Mouse (Mus musculus) hindbrain, embryonic 11.5 days (tissue): ENCODE results near the gene Spast. TPM values are rescaled to one million over a fixed set of nuclear protein-coding genes. Genes with fewer than 3 reads are reported as not detected.

Source experiments
- ATAC-seq: fragments of 200-750 bp; cut with Nextera tagmentation; 2 replicates; pipeline ENCODE4 v1.8.0; 2017; ENCODE audit warnings: mild to moderate bottlenecking, moderate TSS enrichment, moderate library complexity; ENCODE audit not compliant: low FRiP score
- DNase-seq: peaks from one replicate; pipeline ENCODE4 v3.0.0-alpha.2; 2015; ENCODE audit warnings: low spot score
- H3K27ac ChIP-seq: fragments of 300-500 bp; sonication (generic); 2 replicates; pipeline ENCODE4 v1.5.1; 2014; ENCODE audit warnings: mild to moderate bottlenecking, low read depth, low read length
- H3K27me3 ChIP-seq: fragments of 300-500 bp; sonication (generic); 2 replicates; pipeline ENCODE4 v1.6.1; 2014; ENCODE audit warnings: mild to moderate bottlenecking, low read length, moderate library complexity, mixed read lengths; ENCODE audit not compliant: control insufficient read depth, insufficient read depth
- H3K36me3 ChIP-seq: fragments of 300-500 bp; sonication (generic); 2 replicates; pipeline ENCODE4 v1.6.1; 2014; ENCODE audit warnings: mild to moderate bottlenecking, low read length, moderate library complexity, mixed read lengths; ENCODE audit not compliant: control insufficient read depth, insufficient read depth
- H3K4me1 ChIP-seq: fragments of 300-500 bp; sonication (generic); replicated peaks from 2 replicates; pipeline ENCODE4 v1.6.1; 2014; ENCODE audit warnings: low read length, mixed read lengths; ENCODE audit not compliant: control insufficient read depth, insufficient read depth
- H3K4me2 ChIP-seq: fragments of 300-500 bp; sonication (generic); replicated peaks from 2 replicates; pipeline ENCODE4 v1.6.1; 2014; ENCODE audit warnings: mild to moderate bottlenecking, low read depth, low read length
- H3K4me3 ChIP-seq: fragments of 300-500 bp; sonication (generic); 2 replicates; pipeline ENCODE4 v1.5.1; 2014; ENCODE audit warnings: low read depth, low read length
- H3K9ac ChIP-seq: fragments of 300-500 bp; sonication (generic); 2 replicates; pipeline ENCODE4 v1.6.1; 2014; ENCODE audit warnings: low read depth, low read length
- H3K9me3 ChIP-seq: fragments of 300-500 bp; sonication (generic); 2 replicates; pipeline ENCODE4 v1.6.1; 2016; ENCODE audit warnings: low read length; ENCODE audit not compliant: control insufficient read depth
- WGBS: fragments of 180-500 bp; shearing (Covaris S2); extraction: QIAGEN DNeasy Blood & Tissue Kit; methylation state at CpG from one replicate; pipeline ENCODE4 v1.1.7; 2014; 5-methylcytosine and 5-hydroxymethylcytosine counted together
- polyA plus RNA-seq: library from polyadenylated mRNA; unstranded; fragments of >200 nt; fragmentation: Nextera tagmentation; extraction: Ambion mirVana; gene quantifications from 2 replicates; pipeline ENCODE4 v1.2.1, GENCODE M21; 2014

Gene Spast
- 44.5 and 49.4 TPM in 2 replicates for polyA plus RNA-seq

DNA sequence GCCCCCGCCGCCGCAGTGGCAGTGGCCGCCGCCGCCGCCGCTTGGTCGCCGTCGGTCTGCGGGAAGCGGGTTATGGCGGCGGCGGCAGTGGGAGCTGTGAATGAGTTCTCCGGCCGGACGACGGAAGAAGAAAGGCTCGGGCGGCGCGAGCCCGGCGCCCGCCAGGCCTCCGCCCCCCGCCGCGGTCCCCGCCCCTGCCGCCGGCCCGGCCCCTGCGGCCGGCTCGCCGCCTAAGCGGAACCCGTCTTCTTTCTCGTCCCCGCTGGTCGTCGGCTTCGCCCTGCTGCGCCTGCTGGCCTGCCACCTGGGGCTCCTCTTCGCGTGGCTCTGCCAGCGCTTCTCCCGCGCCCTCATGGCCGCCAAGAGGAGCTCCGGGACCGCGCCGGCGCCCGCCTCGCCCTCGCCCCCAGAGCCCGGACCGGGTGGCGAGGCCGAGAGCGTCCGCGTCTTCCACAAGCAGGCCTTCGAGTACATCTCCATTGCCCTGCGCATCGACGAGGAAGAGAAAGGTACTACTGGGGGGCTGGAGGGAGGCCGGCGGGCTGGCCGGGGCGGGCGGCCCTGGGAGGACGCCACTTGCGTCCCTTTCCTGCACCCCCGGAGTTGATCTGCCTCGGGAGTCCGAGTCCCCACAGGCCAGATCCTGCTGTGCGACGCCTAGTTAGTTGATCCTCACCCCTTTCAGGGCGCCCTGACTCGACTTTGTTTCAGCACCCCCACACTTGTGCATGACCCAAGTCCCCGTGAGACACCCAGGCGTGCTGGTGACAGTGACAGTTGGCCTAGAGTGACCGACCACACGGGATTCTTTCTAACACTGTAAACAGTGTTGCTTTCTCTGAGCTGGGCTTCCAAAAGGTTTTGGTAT is at the start of gene Spast:
Gene Spast, plus strand, starts transcription at position 51 of the 868 bp plus-strand sequence.
- no peaks in the 10 kb centered on the region for H3K36me3 ChIP-seq
- no peaks in the 10 kb centered on the region for H3K9me3 ChIP-seq
- H3K27ac ChIP-seq, result peak within 1 kb of the TSS; percentile 98
- DNase-seq, result peak; percentile 80
- H3K4me2 ChIP-seq, result peak within 1 kb of the TSS; percentile 64
- no peaks in the 10 kb centered on the region for H3K27me3 ChIP-seq
- H3K4me3 ChIP-seq, result peak within 1 kb of the TSS; percentile 89
- WGBS, result 0% methylated on average over 29 of the region's 90 CpGs
- peak; percentile 85 for ATAC-seq
- peak within 1 kb of the TSS; percentile 98 for H3K9ac ChIP-seq
- peaks cover 2% of the 10 kb centered on the region; the same call in 1 of the 2 replicates for H3K4me1 ChIP-seq

- no peaks in the 10 kb centered on the region for H3K4me1 ChIP-seq
- no peak overlapping the region for H3K27ac ChIP-seq
- H3K4me3 ChIP-seq, result no peak overlapping the region
- H3K9ac ChIP-seq, result no peak overlapping the region
- H3K36me3 ChIP-seq, result no peaks in the 10 kb centered on the region
- WGBS, result 73% methylated on average over 3 of the region's 3 CpGs
- no peaks in the 10 kb centered on the region for H3K9me3 ChIP-seq
- DNase-seq (no peak), ATAC-seq (no peak)
- no peak overlapping the region for H3K4me2 ChIP-seq
- H3K27me3 ChIP-seq, result no peaks in the 10 kb centered on the region
Observed at GRCm38 (mm10) chr17:74290198-74290597, 48.6 kb upstream of the Spast start.

- no peaks in the 10 kb centered on the region for H3K9me3 ChIP-seq
- no peak overlapping the region for H3K9ac ChIP-seq
- ATAC-seq (no peak), DNase-seq (no peak)
- H3K36me3 ChIP-seq, result no peaks in the 10 kb centered on the region
- no peak overlapping the region; the same call in 1 of the 2 replicates for H3K27ac ChIP-seq
- H3K4me2 ChIP-seq, result no peak overlapping the region
- no peaks in the 10 kb centered on the region for H3K27me3 ChIP-seq
- H3K4me1 ChIP-seq, result no peaks in the 10 kb centered on the region
- H3K4me3 ChIP-seq, result no peak overlapping the region
Observed at GRCm38 (mm10) chr17:74290869-74291268, 47.9 kb upstream of the Spast start.

- H3K27ac ChIP-seq, result no peak overlapping the region
- DNase-seq, result no peak
- no peak overlapping the region for H3K4me3 ChIP-seq
- H3K4me2 ChIP-seq, result no peak overlapping the region
- no peaks in the 10 kb centered on the region for H3K27me3 ChIP-seq
- H3K36me3 ChIP-seq, result no peaks in the 10 kb centered on the region
- no peak for ATAC-seq
- H3K9ac ChIP-seq, result no peak overlapping the region
- WGBS, result 90% methylated on average over 4 of the region's 4 CpGs
- no peaks in the 10 kb centered on the region for H3K9me3 ChIP-seq
- no peaks in the 10 kb centered on the region for H3K4me1 ChIP-seq
Observed at GRCm38 (mm10) chr17:74291640-74292361, 47.0 kb upstream of the Spast start.

DNA sequence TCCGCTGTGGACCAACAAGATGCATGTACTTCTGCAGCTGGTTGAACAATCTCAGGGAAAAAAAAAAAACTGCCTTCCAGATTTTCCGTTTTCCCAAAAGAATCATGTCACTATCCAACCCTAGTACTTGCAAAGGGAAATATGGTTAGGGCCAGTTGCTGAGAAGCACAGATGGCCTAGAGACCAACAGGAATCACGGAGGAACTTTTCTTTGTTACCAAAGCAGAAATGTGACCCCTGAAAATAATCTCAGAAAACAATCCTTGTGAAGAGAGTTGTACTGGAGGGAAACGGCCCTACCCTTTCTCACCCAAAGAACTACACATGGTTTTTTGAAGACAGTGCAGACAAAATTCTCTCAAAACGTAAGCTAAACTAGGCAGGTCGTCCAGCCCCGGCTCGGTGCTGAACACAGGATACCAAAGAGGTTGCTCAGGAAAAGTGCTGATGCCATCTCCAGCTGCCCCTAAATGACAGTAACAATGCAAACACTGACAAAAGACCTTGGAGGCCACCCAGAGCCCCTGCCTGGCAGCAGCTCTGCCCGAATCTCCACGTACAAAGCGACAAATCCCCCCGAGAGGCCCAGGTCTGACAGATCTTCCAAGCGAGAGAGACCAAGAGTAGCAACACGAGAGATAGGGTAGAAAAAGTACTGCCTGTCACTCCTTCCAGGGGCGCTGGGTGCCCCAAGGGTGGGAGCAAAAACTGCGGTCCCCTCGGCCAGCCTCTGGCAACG is 44.9 kb upstream of the Spast start:
- H3K9me3 ChIP-seq, result no peaks in the 10 kb centered on the region
- H3K4me2 ChIP-seq, result peak overlapping the region; percentile 69
- peak; percentile 0; the same call in 1 of the 2 replicates for ATAC-seq
- H3K4me1 ChIP-seq, result no peaks in the 10 kb centered on the region
- H3K36me3 ChIP-seq, result no peaks in the 10 kb centered on the region
- DNase-seq, result peak; percentile 64
- no peaks in the 10 kb centered on the region for H3K27me3 ChIP-seq
- 2% methylated on average over 18 of the region's 18 CpGs for WGBS
- H3K27ac ChIP-seq, result peak overlapping the region; percentile 96
- H3K9ac ChIP-seq, result peak overlapping the region; percentile 94
- H3K4me3 ChIP-seq, result peak overlapping the region; percentile 70

DNA sequence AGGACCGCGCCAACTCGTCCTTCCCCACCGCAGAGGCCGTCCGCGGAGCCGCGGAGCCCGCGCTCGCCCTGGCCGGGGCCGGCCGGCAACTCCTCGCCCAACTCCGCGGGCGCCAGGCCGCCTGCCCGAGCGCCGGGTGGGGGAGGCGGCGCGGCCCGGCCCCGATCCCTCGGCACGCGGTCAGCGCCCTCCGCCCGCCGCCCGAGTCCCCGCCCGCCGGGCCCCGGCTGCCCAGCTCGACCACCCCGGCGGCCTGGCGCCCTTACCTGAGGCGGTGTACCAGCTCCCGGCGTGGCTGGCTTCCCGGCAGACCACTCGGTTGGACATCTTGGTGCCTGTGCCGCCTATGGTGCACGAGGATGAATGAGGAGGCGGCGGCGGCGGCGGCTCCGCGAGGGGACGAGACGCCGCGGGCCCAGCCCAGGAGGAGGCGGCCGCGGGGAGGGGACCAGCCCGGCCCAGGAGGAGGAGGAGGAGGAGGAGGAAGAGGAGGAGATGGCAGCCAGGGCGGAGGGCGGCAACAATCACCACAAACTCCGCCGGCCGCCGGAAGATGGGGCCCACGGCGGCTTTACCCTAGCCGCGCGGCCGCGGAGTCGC is 44.3 kb upstream of the Spast start:
- Histone ChIP-seq H3K9ac (peak overlapping the region; percentile 94), H3K27ac (peak overlapping the region; percentile 96), H3K4me1 (no peaks in the 10 kb centered on the region), H3K27me3 (no peaks in the 10 kb centered on the region), H3K4me3 (peak overlapping the region; percentile 70), H3K9me3 (no peaks in the 10 kb centered on the region), H3K36me3 (no peaks in the 10 kb centered on the region), H3K4me2 (peak overlapping the region; percentile 69)
- peak; percentile 85 for ATAC-seq
- DNase-seq, result peak; percentile 80
- 0% methylated on average over 22 of the region's 80 CpGs for WGBS

DNA sequence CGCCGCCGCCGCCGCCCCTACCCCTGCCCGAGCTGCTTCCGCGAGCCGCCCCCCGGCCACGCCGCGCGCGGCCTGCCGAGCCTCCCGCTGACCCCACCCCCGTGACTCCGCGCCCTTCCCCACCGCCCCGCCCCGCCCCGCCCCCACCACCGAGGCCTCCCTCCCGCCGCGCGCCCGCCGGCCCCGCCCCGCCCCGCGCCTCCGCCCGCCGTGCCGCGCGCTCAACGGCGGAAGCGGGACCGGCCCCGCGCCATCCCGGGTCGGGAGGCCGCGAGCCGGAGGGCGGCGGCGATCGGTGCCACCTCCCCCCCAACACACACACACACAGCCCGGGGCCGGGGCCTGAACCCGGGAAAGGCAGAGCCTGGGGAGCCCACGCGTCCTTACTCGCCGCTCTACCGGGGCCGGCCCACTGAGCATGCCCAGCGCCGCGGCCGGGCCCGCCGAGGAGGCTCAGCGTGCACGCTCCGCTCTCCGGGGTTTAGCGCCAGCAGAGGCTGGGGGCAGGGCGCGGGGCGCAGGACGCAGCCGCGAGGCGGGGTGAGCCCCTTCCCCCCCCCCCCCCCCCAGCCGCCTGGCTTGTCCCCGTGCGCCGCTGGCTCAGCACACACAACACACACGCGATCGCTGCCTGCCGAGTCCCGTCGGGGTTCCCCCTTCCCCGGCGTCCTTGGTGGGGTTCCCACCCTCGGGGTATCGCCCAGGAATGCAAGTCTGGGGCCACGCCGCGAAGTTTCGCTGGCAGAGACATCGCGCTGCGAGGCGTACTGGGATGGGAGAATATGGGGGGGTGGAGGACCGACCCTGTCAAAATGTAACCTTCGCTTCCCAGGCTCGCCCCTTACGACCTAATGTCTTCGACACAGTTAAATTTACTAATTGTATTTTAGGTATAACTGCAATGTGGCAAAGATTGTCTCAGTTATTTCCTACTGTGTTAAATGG is 43.5 kb upstream of the Spast start, which contains the start of gene Memo1:
Gene Memo1, minus strand, starts transcription at position 496 of the 945 bp plus-strand sequence.
- 0% methylated on average over 50 of the region's 110 CpGs for WGBS
- no peaks in the 10 kb centered on the region for H3K4me1 ChIP-seq
- peak; percentile 87 for DNase-seq
- no peaks in the 10 kb centered on the region for H3K27me3 ChIP-seq
- H3K9me3 ChIP-seq, result no peaks in the 10 kb centered on the region
- ATAC-seq, result peak; percentile 91
- H3K27ac ChIP-seq, result peak within 1 kb of the TSS; percentile 96
- peak within 1 kb of the TSS; percentile 76 for H3K4me2 ChIP-seq
- H3K4me3 ChIP-seq, result peak within 1 kb of the TSS; percentile 70
- H3K9ac ChIP-seq, result peak within 1 kb of the TSS; percentile 94
- no peaks in the 10 kb centered on the region for H3K36me3 ChIP-seq
